In genomic region chr17:36826002-36826401, GRCm38 (mm10) we compare ENCODE assay signal across 8 mouse cellular contexts. TPM values are rescaled to one million over a fixed set of nuclear protein-coding genes. Genes with fewer than 3 reads are reported as not detected.
DNase-seq lines count a peak whose midpoint lies in the region; ATAC-seq lines count a peak whose summit lies in the region.
"Not testable (repeated sequence)": the region's sequence is repeated elsewhere in the genome, so short reads cannot be mapped to it uniquely, and the experiment has no call there.

No protein-coding gene starts in this region.

- peak; percentile 50 for DNase-seq in 3134 (ENCODE audit: extremely low read depth, insufficient read length, low spot score)
- peak; percentile 73 for DNase-seq in adrenal gland, postnatal 25 days
- DNase-seq in heart, adult 8-10 months (ENCODE audit: low spot score) = peak; percentile 88
- peak; percentile 93 for DNase-seq in midbrain, embryonic 14.5 days
- DNase-seq in spleen, adult 18-20 months = peak; percentile 33 to 66

- H3K9me3 ChIP-seq in embryonic facial prominence, embryonic 15.5 days (replicated peaks); kidney, embryonic 14.5 days (ENCODE audit: control insufficient read depth, low read length); limb, embryonic 12.5 days; midbrain, embryonic 14.5 days (ENCODE audit: control insufficient read depth, low read length): not testable (repeated sequence)

- WGBS in embryonic facial prominence, embryonic 15.5 days = 7% methylated on average over 5 of the region's 5 CpGs
- 16% methylated on average over 5 of the region's 5 CpGs for WGBS in kidney, embryonic 14.5 days
- 19% methylated on average over 5 of the region's 5 CpGs for WGBS in limb, embryonic 12.5 days
- 23% methylated on average over 5 of the region's 5 CpGs for WGBS in midbrain, embryonic 14.5 days

- H3K4me3 ChIP-seq in embryonic facial prominence, embryonic 15.5 days (replicated peaks); kidney, embryonic 14.5 days (ENCODE audit: low read length); limb, embryonic 12.5 days (replicated peaks); midbrain, embryonic 14.5 days (replicated peaks; ENCODE audit: low read depth, low read length): not testable (repeated sequence)

- ATAC-seq in embryonic facial prominence, embryonic 15.5 days (ENCODE audit: insufficient number of reproducible peaks, low FRiP score, low TSS enrichment, low read depth) = peak; percentile 60; the same call in 1 of the 2 replicates
- peak; percentile 68; the same call in 1 of the 2 replicates for ATAC-seq in kidney, embryonic 14.5 days (ENCODE audit: low FRiP score, low TSS enrichment)
- peak; percentile 68 for ATAC-seq in limb, embryonic 12.5 days (ENCODE audit: insufficient number of reproducible peaks, insufficient read depth, low FRiP score, low TSS enrichment, low read depth)
- ATAC-seq in midbrain, embryonic 14.5 days (ENCODE audit: low FRiP score, low TSS enrichment) = peak; percentile 34; the same call in 1 of the 2 replicates

- H3K27me3 ChIP-seq in embryonic facial prominence, embryonic 15.5 days; kidney, embryonic 14.5 days (ENCODE audit: control insufficient read depth, insufficient read depth, low read length); limb, embryonic 12.5 days; midbrain, embryonic 14.5 days (ENCODE audit: control insufficient read depth, insufficient read depth, low read length): not testable (repeated sequence)

- H3K4me1 ChIP-seq in embryonic facial prominence, embryonic 15.5 days; kidney, embryonic 14.5 days (ENCODE audit: control insufficient read depth, insufficient read depth, low read length); limb, embryonic 12.5 days (replicated peaks); midbrain, embryonic 14.5 days (ENCODE audit: control insufficient read depth, insufficient read depth, low read length): not testable (repeated sequence)

- not testable (repeated sequence) for H3K36me3 ChIP-seq in embryonic facial prominence, embryonic 15.5 days; kidney, embryonic 14.5 days (ENCODE audit: control insufficient read depth, insufficient read depth, low read length); limb, embryonic 12.5 days; midbrain, embryonic 14.5 days (ENCODE audit: control insufficient read depth, insufficient read depth, low read length)

- not testable (repeated sequence) for H3K9ac ChIP-seq in embryonic facial prominence, embryonic 15.5 days; kidney, embryonic 14.5 days (ENCODE audit: low read depth, low read length); limb, embryonic 12.5 days (replicated peaks); midbrain, embryonic 14.5 days (replicated peaks; ENCODE audit: low read length)

- not testable (repeated sequence) for H3K27ac ChIP-seq in embryonic facial prominence, embryonic 15.5 days (replicated peaks); kidney, embryonic 14.5 days (ENCODE audit: low read depth, low read length); limb, embryonic 12.5 days; midbrain, embryonic 14.5 days (replicated peaks; ENCODE audit: low read depth, low read length)

- 0 out of 2 replicates have a peak overlapping the region, but pooled peaks have one; percentile 24 for H3K4me2 ChIP-seq in embryonic facial prominence, embryonic 15.5 days (replicated peaks)
- H3K4me2 ChIP-seq in kidney, embryonic 14.5 days (replicated peaks; ENCODE audit: low read depth, low read length); limb, embryonic 12.5 days: not testable (repeated sequence)
- peak overlapping the region; percentile 28; the same call in 1 of the 2 replicates for H3K4me2 ChIP-seq in midbrain, embryonic 14.5 days (ENCODE audit: low read length)

RNA-seq across cellular contexts. Expression of gene Trim26, which starts 10.9 kb away (rescaled TPM):
- total RNA-seq in adrenal gland, postnatal 25 days (2021) = 69.2 and 77.1 TPM in 2 replicates
- 43.3 and 45.3 TPM in 2 replicates for polyA plus RNA-seq in embryonic facial prominence, embryonic 15.5 days (2015; fragmentation: Nextera tagmentation; extraction: Ambion mirVana)
- 10 to 100 TPM; 19.6 to 20.5 (median 19.9) TPM for total RNA-seq in heart, adult 8-10 months (2022)
- 23.7 and 32.3 TPM in 2 replicates for polyA plus RNA-seq in kidney, embryonic 14.5 days (2014; fragmentation: Nextera tagmentation; extraction: Ambion mirVana)
- 49.5 and 57.3 TPM in 2 replicates for polyA plus RNA-seq in limb, embryonic 12.5 days (2016; fragmentation: Nextera tagmentation; extraction: Ambion mirVana)
- 31.0 and 36.5 TPM in 2 replicates for polyA plus RNA-seq in midbrain, embryonic 14.5 days (2014; fragmentation: Nextera tagmentation; extraction: Ambion mirVana)

RNA-seq across cellular contexts. Expression of gene H2-M10.6, which starts 14.0 kb away (rescaled TPM):
- total RNA-seq in adrenal gland, postnatal 25 days (2021) = not detected in 2 replicates
- not detected in 2 replicates for polyA plus RNA-seq in embryonic facial prominence, embryonic 15.5 days (2015; fragmentation: Nextera tagmentation; extraction: Ambion mirVana)
- not detected for total RNA-seq in heart, adult 8-10 months (2022)
- not detected in 2 replicates for polyA plus RNA-seq in kidney, embryonic 14.5 days (2014; fragmentation: Nextera tagmentation; extraction: Ambion mirVana)
- not detected in 2 replicates for polyA plus RNA-seq in limb, embryonic 12.5 days (2016; fragmentation: Nextera tagmentation; extraction: Ambion mirVana)
- not detected in 2 replicates for polyA plus RNA-seq in midbrain, embryonic 14.5 days (2014; fragmentation: Nextera tagmentation; extraction: Ambion mirVana)

RNA-seq across cellular contexts. Expression of gene Trim15, which starts 41.0 kb away (rescaled TPM):
- total RNA-seq in adrenal gland, postnatal 25 days (2021) = not detected in 2 replicates
- polyA plus RNA-seq in embryonic facial prominence, embryonic 15.5 days (2015; fragmentation: Nextera tagmentation; extraction: Ambion mirVana) = 0.15 and 0.17 TPM in 2 replicates
- not detected for total RNA-seq in heart, adult 8-10 months (2022)
- polyA plus RNA-seq in kidney, embryonic 14.5 days (2014; fragmentation: Nextera tagmentation; extraction: Ambion mirVana) = 0.10 and 0.23 TPM in 2 replicates
- 0.15 and 0.41 TPM in 2 replicates for polyA plus RNA-seq in limb, embryonic 12.5 days (2016; fragmentation: Nextera tagmentation; extraction: Ambion mirVana)
- 0.33 and 0.58 TPM in 2 replicates for polyA plus RNA-seq in midbrain, embryonic 14.5 days (2014; fragmentation: Nextera tagmentation; extraction: Ambion mirVana)

RNA-seq across cellular contexts. Expression of gene Trim10, which starts 43.4 kb away (rescaled TPM):
- 0.27 and 0.67 TPM in 2 replicates for total RNA-seq in adrenal gland, postnatal 25 days (2021)
- polyA plus RNA-seq in embryonic facial prominence, embryonic 15.5 days (2015; fragmentation: Nextera tagmentation; extraction: Ambion mirVana) = 1.7 and 2.3 TPM in 2 replicates
- total RNA-seq in heart, adult 8-10 months (2022) = under 1 TPM in 2 of 4 experiments, not detected in 2; 0.16 to 0.83 TPM
- polyA plus RNA-seq in kidney, embryonic 14.5 days (2014; fragmentation: Nextera tagmentation; extraction: Ambion mirVana) = 1.3 and 2.9 TPM in 2 replicates
- 5.8 and 6.7 TPM in 2 replicates for polyA plus RNA-seq in limb, embryonic 12.5 days (2016; fragmentation: Nextera tagmentation; extraction: Ambion mirVana)
- 0.78 and 1.1 TPM in 2 replicates for polyA plus RNA-seq in midbrain, embryonic 14.5 days (2014; fragmentation: Nextera tagmentation; extraction: Ambion mirVana)

RNA-seq across cellular contexts. Expression of gene H2-M10.5, which starts 53.3 kb away (rescaled TPM):
- not detected in 2 replicates for total RNA-seq in adrenal gland, postnatal 25 days (2021)
- polyA plus RNA-seq in embryonic facial prominence, embryonic 15.5 days (2015; fragmentation: Nextera tagmentation; extraction: Ambion mirVana) = not detected in 2 replicates
- not detected for total RNA-seq in heart, adult 8-10 months (2022)
- not detected in 2 replicates for polyA plus RNA-seq in kidney, embryonic 14.5 days (2014; fragmentation: Nextera tagmentation; extraction: Ambion mirVana)
- polyA plus RNA-seq in limb, embryonic 12.5 days (2016; fragmentation: Nextera tagmentation; extraction: Ambion mirVana) = not detected in 2 replicates
- not detected in 2 replicates for polyA plus RNA-seq in midbrain, embryonic 14.5 days (2014; fragmentation: Nextera tagmentation; extraction: Ambion mirVana)
